Mouse (Mus musculus): ENCODE measurements around the gene Rer1.

Gene Rer1

GRCm38 (mm10) chr4:155117396-155117978 lies 31.3 kb upstream of the Rer1 start:
- DNase-seq (ENCODE audit: extremely low read depth, insufficient read length, low spot score) = no peak

DNA sequence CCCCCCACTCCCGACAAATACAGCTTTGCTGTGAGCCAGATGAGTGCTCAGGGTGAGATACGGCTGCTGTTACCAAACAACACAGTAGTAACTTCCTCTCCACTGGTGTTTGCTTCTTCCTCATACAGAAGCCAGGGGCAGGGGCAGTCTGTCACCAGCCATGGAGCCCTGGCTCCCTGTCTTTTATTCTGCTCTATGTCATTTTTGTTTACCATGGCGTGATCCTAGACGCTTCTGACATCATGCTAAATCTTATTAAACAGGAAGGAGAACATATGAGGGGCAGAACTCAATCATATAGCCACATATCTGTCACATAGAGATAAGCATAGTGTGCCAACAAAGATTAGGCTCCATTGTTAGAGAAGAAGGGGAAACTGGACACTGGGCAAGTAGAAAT lies 30.4 kb upstream of the Rer1 start:
- no peak for DNase-seq (ENCODE audit: extremely low read depth, insufficient read length, low spot score)

DNA sequence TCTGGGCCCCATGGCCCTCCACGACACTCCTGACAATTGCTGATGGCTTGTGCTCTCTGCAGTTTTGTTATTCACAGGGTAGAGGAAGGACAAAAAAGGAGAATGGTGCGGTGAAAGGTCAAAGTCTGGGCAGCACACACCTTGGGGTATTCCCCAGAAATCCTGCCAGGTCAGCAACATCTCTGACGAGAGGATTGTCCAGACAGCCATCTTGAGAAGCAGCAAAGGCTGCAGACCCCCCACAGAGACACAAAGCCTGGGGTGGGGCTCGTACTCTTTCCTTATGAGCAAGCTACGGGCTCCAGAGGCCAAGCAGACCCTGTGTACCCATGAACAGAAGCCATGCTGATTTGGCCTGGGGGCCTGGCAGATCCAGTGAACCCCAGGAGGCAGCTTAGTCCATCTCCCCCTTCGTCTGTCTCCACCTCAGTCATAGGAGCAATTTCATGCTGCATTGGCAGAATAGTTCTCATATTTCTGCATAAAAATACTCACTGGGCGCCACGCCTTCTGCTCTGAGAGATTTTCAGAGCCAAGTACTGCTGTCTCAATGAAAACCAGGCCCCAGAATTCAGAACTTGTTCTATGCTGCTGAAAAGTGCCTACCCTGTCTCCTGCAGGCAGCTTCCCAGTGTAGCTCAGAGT lies 27.7 kb upstream of the Rer1 start:
- DNase-seq (ENCODE audit: extremely low read depth, insufficient read length, low spot score) = no peak

- DNase-seq (ENCODE audit: extremely low read depth, insufficient read length, low spot score) = no peak
Observed at GRCm38 (mm10) chr4:155109471-155109870, 23.3 kb upstream of the Rer1 start.

- DNase-seq (ENCODE audit: extremely low read depth, insufficient read length, low spot score) = no peak
Observed at GRCm38 (mm10) chr4:155107886-155108285, 21.7 kb upstream of the Rer1 start.

DNA sequence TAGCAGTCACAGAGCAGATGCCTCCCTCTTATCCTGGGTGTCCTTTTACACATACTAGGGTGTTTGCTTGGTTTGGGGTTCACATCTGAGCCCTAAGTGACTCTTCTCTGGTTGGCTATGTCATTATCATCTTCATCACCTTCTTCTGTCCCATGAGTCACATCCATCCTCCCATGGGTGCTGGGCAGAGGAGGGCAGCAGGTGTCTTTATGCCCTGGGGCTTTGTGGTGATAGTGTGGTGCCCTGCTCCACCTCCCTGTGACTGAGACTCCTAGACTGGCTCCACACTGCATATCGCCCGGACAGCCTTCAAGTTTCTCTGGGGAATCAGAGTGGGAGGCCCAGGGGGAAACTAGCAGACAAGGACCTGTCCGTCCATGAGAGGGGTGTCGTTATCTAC lies 12.4 kb upstream of the Rer1 start:
- DNase-seq (ENCODE audit: extremely low read depth, insufficient read length, low spot score) = no peak

DNA sequence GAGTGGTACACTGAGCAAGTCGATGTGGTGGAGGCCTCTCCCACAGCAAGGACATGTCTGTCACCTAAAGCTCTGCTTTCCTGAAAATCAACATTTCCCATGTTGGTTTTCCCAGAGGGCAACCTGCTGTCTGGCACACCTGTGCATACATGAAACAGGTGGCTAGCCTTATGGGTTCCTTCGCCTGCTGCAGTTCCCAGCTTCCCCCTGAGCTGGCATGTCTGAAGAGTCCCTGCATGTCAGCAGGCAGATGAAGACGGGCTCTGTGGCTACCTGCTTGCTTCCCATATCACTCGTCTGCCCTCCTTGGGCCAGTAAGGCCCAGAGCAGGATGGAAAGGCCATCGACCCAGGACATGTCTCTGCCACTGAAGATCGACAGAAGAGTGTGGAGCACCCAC lies 11.3 kb upstream of the Rer1 start:
- DNase-seq (ENCODE audit: extremely low read depth, insufficient read length, low spot score) = no peak

DNA sequence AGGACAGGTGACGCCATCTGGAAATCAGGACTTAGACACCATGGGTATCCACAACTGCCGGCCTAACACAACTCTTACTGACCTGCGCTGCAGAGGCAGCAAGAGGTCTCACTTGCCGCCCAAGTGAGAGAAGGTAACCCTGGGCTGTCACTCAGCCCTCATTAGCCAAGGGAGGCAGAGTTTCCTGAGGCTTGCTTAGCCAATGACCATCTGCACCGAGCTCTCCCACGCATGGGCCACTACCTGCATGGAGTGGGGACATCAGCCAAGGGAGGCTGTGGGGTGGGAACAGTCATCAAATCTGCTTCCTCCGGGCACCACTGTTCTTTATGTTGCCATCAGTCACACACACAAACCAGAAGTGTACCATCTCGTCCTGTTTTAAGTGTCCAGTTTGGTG lies 9.8 kb upstream of the Rer1 start:
- DNase-seq (ENCODE audit: extremely low read depth, insufficient read length, low spot score) = no peak

DNA sequence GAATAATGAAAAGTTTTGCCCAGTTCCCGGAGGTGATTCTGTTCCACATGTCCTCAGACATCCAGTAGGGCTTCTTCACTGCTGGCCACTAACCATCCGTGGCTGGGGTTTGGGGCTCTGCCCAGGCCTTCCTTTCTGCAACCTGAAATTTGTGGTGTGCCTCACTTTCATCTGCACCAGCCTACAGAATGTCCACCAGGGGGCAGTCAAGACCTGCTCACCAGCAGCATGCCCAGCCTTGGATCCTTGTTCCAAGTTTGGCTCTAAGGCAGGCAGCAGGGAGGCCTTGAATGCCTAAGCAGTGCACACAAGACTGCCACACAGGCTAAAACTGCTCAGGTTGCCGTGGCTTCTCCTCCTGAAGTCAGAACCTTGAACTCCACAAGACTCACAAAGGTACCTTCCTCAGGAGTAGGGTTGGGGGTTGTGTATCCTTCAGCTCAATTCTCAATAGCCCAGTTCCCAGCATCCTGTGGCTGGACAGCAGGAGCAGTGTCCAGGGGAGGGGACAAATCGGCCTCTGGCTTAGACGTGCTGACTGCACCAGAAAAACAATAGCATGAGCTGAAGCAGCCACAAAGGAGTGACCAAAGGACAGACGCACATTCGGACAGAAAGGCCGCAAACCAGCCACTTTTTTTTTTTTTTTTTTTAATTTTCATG lies 9.2 kb upstream of the Rer1 start:
- peak; percentile 60 for DNase-seq (ENCODE audit: extremely low read depth, insufficient read length, low spot score)

- no peak for DNase-seq (ENCODE audit: extremely low read depth, insufficient read length, low spot score)
Observed at GRCm38 (mm10) chr4:155094565-155094964, 8.4 kb upstream of the Rer1 start.

GRCm38 (mm10) chr4:155093431-155094149 lies 7.4 kb upstream of the Rer1 start:
- DNase-seq (ENCODE audit: extremely low read depth, insufficient read length, low spot score) = no peak

- DNase-seq (ENCODE audit: extremely low read depth, insufficient read length, low spot score) = no peak
Observed at GRCm38 (mm10) chr4:155092718-155093430, 6.7 kb upstream of the Rer1 start.

GRCm38 (mm10) chr4:155090688-155091449 lies 4.7 kb upstream of the Rer1 start:
- no peak for DNase-seq (ENCODE audit: extremely low read depth, insufficient read length, low spot score)

- no peak for DNase-seq (ENCODE audit: extremely low read depth, insufficient read length, low spot score)
Observed at GRCm38 (mm10) chr4:155090147-155090546, 4.0 kb upstream of the Rer1 start.

DNA sequence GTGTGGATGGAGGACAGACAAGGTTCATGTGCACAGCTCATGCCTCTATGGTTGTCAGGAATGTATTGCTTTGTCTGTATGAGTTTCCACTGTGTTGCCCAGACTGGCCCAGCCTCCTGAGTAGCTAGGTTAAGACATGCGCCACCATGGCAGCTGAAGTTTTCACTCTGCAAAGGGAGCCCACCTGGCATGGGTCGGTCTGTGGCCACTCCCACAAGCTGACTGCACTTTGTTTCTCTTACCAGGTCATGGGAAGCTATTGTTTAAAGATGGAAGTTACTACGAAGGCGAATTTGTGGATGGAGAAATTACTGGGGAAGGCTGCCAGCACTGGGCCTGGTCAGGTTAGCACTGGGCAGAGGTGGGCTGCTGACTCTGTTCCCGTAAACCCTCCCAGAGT lies 3.1 kb upstream of the Rer1 start:
- no peak for DNase-seq (ENCODE audit: extremely low read depth, insufficient read length, low spot score)

- no peak for DNase-seq (ENCODE audit: extremely low read depth, insufficient read length, low spot score)
Observed at GRCm38 (mm10) chr4:155085206-155086107, 725 bp downstream of the Rer1 start.

DNA sequence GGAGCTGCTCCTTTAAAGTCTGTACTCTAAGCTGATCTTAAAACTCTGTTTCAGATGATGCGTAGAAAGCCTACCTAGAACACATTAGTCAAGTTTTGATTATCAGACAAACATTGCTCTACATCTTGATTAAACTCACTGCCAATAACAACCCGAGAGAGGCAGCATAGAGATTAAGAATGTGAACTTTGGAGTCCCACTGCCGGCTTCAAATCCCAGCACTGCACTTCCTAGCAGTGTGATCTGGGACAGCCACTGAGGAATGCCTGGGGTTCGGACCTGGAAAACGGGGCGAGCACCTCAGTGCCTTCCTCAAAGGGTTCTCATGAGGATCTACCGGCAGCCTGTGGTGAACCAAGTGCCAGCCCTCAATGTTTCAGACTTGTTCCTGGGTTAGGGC lies 1.8 kb downstream of the Rer1 start:
- DNase-seq (ENCODE audit: extremely low read depth, insufficient read length, low spot score) = no peak

DNA sequence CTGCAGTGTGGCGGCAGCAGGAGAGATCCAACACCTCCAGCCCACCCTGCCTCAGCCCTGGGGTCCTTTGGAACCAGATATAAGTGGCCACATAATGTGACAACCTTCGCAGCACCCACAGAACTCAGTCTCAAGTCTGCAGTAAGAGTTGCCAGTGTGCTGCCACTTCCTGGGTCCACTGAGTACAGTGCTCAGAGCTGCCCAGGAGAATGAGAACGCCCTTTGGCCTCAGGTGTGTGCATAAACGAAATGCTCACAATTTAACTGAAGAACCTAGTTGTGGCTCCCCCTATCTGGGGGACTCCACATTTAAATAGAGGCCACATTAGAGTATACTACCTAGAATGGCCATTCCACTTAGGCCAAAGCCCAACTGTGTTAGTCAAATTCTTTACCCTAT lies 2.6 kb downstream of the Rer1 start:
- DNase-seq (ENCODE audit: extremely low read depth, insufficient read length, low spot score) = no peak

DNA sequence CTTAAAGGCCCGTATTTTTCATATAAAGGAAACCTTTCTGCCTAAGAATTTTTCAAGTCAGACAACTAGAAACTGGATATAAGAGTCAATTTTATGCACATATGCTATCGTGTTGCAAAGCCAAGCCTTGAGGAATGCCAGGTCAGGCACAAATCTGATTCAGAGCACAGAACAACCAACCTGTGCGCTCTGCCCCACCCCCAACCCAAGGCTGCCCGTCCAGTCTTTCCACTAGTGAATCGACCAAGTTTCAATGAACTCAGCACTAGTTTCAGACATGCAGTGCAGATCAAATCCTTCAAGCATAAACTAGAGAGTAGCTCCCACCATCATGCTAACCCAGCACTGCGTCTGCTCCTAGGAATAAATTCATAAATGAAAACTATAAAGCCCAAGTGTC lies 6.5 kb downstream of the Rer1 start:
- DNase-seq (ENCODE audit: extremely low read depth, insufficient read length, low spot score) = no peak

All from 3134 (cell line).